Mouse (Mus musculus) lung, adult 2 months (tissue): ENCODE data around the gene Fbxl17.

Experiments used
- CTCF ChIP-seq: fragments of 200-500 bp; IDR thresholded peaks from 2 replicates; pipeline ENCODE4 v1.5.1; 2011; ENCODE audit warnings: mild to moderate bottlenecking, low read length, control low read depth; ENCODE audit not compliant: insufficient read depth
- POLR2A ChIP-seq: fragments of 200-500 bp; IDR thresholded peaks from 2 replicates; pipeline ENCODE4 v1.6.1; 2011; ENCODE audit warnings: low read depth, mild to moderate bottlenecking, control low read depth, low read length, borderline replicate concordance; ENCODE audit errors: extremely low read depth

DNA sequence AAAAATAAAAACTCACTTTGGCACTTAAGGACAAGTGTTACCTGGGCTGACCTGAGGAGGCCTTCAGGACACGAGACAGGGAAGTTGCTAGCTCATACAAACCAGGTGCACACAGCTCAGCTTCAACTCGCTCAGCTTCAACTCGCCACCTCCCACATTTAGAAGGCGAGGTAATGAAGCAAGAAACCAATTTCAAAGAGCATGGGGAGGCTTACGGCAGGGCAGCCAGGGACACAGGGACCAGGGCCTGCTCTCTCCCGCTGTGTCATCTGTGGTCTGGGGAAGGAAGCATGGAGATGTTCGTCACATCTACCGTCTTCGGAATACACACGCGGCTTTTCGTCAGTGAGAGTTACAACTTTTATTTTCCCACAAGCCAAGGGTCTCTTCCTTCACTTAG, 491.9 kb downstream of the Fbxl17 start:
- TF ChIP-seq POLR2A, result no peak
- no peak for TF ChIP-seq CTCF
